Mouse (Mus musculus) heart, adult 18-20 months (tissue): Measurements from ENCODE around the gene Tagap. TPM values are rescaled to one million over a fixed set of nuclear protein-coding genes. Genes with fewer than 3 reads are reported as not detected.
"Not testable (repeated sequence)": the region's sequence is repeated elsewhere in the genome, so short reads cannot be mapped to it uniquely, and the experiment has no call there.

Experiments
- DNase-seq, 2 experiments: peaks; one replicate each; pipeline ENCODE4 v3.0.0; 2021 to 2022; ENCODE audit warnings: mixed read lengths in 1 of 2
- total RNA-seq, 2 experiments: library from RNA; stranded (reverse); gene quantifications; 2 replicates each; pipeline ENCODE4 v1.2.3; 2021

Tagap gene
- total RNA-seq, 2 experiments from 2014 or later: 2.7 to 3.0 TPM

DNA sequence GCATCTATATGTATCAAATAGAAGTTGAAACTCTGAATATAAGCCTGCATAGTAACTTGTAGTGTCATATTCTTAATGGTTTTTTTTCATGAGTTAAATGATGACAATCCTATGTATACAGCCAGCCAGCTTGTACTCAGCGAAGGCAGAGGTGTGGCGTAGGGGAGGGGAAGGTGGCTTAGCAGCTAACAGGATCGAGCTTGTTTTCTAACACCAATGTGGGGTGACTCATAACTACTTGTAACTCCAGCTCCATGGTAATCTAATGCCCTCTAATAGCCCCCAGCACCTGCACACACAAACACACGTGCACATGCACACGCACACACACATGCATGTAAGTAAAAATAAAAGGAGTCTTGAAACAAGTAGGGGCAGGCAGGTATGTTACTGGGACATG, 42.7 kb downstream of the Tagap start:
- DNase-seq: not testable (repeated sequence)

- DNase-seq: not testable (repeated sequence)
These were observed 44.0 kb downstream of the Tagap start for GRCm38 (mm10) chr17:7969782-7970181.

DNA sequence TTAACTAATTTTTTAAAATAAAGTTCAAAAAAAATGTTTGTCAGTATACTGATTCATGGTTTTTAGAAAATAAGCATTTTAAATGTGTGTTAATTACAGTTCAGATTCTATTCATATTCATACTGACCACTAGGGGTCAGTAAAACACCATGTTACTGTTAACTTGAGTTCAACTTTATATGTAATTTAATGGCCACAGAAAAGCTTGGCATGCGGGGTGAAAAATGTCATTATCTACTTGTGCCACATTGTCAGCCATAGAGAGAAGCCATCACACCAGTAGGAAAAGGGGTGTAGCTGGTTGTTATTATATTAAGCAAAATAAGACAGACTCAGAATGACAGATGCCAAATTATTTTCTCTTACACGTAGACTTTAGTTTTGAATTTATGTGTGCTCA, 57.7 kb downstream of the Tagap start:
- DNase-seq: not testable (repeated sequence)

Other genes with a start within 250 kb of the Tagap start
- gene Fndc1, start 98.7 kb upstream of the Tagap start, total RNA-seq: 10 to 100 TPM; 12.3 to 15.9 TPM
- gene Rsph3a, start 19.6 kb downstream of the Tagap start, total RNA-seq: 10 to 100 TPM; 24.1 to 29.6 TPM
- not detected for gene Gm49673, start 221.8 kb downstream of the Tagap start, total RNA-seq
- 10 to 100 TPM; 25.4 to 26.3 TPM for gene Rnaset2a, start 222.1 kb downstream of the Tagap start, total RNA-seq
- gene Fgfr1op, start 239.5 kb downstream of the Tagap start, total RNA-seq: 10 to 100 TPM; 19.3 to 22.1 TPM